Mouse (Mus musculus) heart, postnatal 0 days (tissue): ENCODE data around the gene Usp10. TPM values are rescaled to one million over a fixed set of nuclear protein-coding genes. Genes with fewer than 3 reads are reported as not detected.

Experiments used
- ATAC-seq: fragments of 200-750 bp; cut with Nextera tagmentation; 2 replicates; pipeline ENCODE4 v1.8.0; 2017; ENCODE audit warnings: low read depth, moderate number of reproducible peaks, moderate library complexity; ENCODE audit not compliant: insufficient read depth
- DNase-seq: peaks from one replicate; pipeline ENCODE4 v3.0.0-alpha.2; 2016; ENCODE audit warnings: low spot score
- H3K27ac ChIP-seq: fragments of 300-500 bp; sonication (generic); 2 replicates; pipeline ENCODE4 v1.5.1; 2014; ENCODE audit warnings: low read depth, mild to moderate bottlenecking
- H3K27me3 ChIP-seq: fragments of 300-500 bp; sonication (generic); 2 replicates; pipeline ENCODE4 v1.6.1; 2014; ENCODE audit warnings: low read length, mixed read lengths; ENCODE audit not compliant: control insufficient read depth, insufficient read depth
- H3K36me3 ChIP-seq: fragments of 300-500 bp; sonication (generic); replicated peaks from 2 replicates; pipeline ENCODE4 v1.6.1; 2014; ENCODE audit warnings: low read length, mixed read lengths; ENCODE audit not compliant: control insufficient read depth, insufficient read depth
- H3K4me1 ChIP-seq: fragments of 300-500 bp; sonication (generic); 2 replicates; pipeline ENCODE4 v1.6.1; 2014; ENCODE audit warnings: antibody characterized with exemption; ENCODE audit not compliant: control insufficient read depth, insufficient read depth
- H3K4me2 ChIP-seq: fragments of 300-500 bp; sonication (generic); 2 replicates; pipeline ENCODE4 v1.6.1; 2014; ENCODE audit warnings: low read depth, mild to moderate bottlenecking, low read length, moderate library complexity
- H3K4me3 ChIP-seq: fragments of 300-500 bp; sonication (generic); 2 replicates; pipeline ENCODE4 v1.5.1; 2014; ENCODE audit warnings: low read depth, low read length
- H3K9ac ChIP-seq: fragments of 300-500 bp; sonication (generic); replicated peaks from 2 replicates; pipeline ENCODE4 v1.6.1; 2014; ENCODE audit warnings: low read depth, low read length, mixed read lengths
- H3K9me3 ChIP-seq: fragments of 300-500 bp; sonication (generic); replicated peaks from 2 replicates; pipeline ENCODE4 v1.6.1; 2016; ENCODE audit warnings: low read length; ENCODE audit not compliant: control insufficient read depth
- CTCF ChIP-seq: IDR thresholded peaks from 2 replicates; pipeline ENCODE4 v1.5.1; 2016; ENCODE audit warnings: antibody characterized with exemption, control low read depth, low read depth
- EP300 ChIP-seq: IDR thresholded peaks from 2 replicates; pipeline ENCODE4 v1.6.1; 2016; ENCODE audit warnings: antibody characterized with exemption, low read depth
- WGBS: fragments of 180-500 bp; shearing (Covaris S2); extraction: QIAGEN DNeasy Blood & Tissue Kit; methylation state at CpG from one replicate; pipeline ENCODE4 v1.1.7; 2014; 5-methylcytosine and 5-hydroxymethylcytosine counted together
- polyA plus RNA-seq: library from polyadenylated mRNA; unstranded; fragments of >200 nt; fragmentation: Nextera tagmentation; extraction: Ambion mirVana; gene quantifications from 2 replicates; pipeline ENCODE4 v1.2.1, GENCODE M21; 2015
- total RNA-seq: library from RNA; depleted of rRNA; stranded (reverse); fragments of >200 nt; gene quantifications from 2 replicates; pipeline ENCODE4 v1.2.3, GENCODE M21; 2014; ENCODE audit warnings: low replicate concordance

Usp10 gene
- total and polyA plus RNA-seq, 2 experiments from 2014 or later: 44.0 to 54.9 TPM

DNA sequence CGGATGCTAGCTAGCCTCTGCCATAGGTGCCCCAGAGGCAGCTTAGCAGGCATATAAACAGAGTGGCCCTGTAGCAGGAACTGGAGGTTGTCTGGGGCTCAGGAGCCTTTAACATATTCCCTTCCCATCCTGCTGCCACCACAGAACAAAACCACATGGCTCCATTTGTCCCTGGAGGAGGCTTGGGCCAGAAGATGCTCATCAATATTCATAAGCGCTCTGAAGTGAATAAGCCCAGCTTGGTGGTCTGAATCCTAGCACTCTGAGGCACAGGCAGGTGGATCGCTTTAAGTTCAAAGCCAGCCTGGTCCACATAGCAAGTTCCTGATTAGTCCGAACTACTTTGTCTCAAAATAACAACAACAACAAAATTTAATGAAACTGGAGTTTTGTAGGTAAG is 22.1 kb upstream of the Usp10 start:
- no peaks in the 10 kb centered on the region for H3K27me3 ChIP-seq
- no peak for TF ChIP-seq CTCF
- no peak for TF ChIP-seq EP300
- no peaks in the 10 kb centered on the region for H3K36me3 ChIP-seq
- no peak overlapping the region for H3K4me3 ChIP-seq
- no peak overlapping the region for H3K4me2 ChIP-seq
- no peak overlapping the region for H3K9ac ChIP-seq
- WGBS: 80% methylated on average over 4 of the region's 4 CpGs
- no peaks in the 10 kb centered on the region for H3K4me1 ChIP-seq
- ATAC-seq (no peak), DNase-seq (no peak)
- no peak overlapping the region for H3K27ac ChIP-seq
- H3K9me3 ChIP-seq: no peaks in the 10 kb centered on the region

DNA sequence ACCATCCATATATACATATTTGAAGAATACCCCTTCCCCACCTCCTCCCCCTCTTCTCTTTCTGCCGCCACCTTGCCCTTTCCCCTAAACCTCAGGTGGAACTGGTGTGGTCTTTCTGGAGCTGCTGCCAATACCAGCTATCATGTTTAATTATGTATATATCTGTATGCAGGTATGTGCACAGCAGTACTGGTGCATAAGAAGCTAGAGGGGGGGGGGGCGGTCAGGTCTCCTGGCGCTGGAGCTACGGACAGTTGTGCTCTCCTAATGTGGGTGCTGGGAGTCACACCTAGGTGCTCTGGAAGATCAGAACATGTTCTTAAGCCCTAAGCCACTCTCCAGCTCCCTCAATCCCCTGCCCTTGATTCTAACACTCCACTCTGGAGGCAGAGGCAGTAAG is 13.1 kb upstream of the Usp10 start:
- TF ChIP-seq CTCF (no peak), EP300 (no peak)
- H3K9me3 ChIP-seq: no peaks in the 10 kb centered on the region
- DNase-seq (no peak), ATAC-seq (no peak)
- H3K4me2 ChIP-seq: no peak overlapping the region
- H3K27me3 ChIP-seq: 0 out of 2 replicates have a peak, but pooled peaks cover 10% of the 10 kb centered on the region
- 80% methylated on average over 4 of the region's 4 CpGs for WGBS
- H3K4me1 ChIP-seq: no peaks in the 10 kb centered on the region
- H3K36me3 ChIP-seq: no peaks in the 10 kb centered on the region
- no peak overlapping the region for H3K9ac ChIP-seq
- no peak overlapping the region for H3K27ac ChIP-seq
- no peak overlapping the region for H3K4me3 ChIP-seq

DNA sequence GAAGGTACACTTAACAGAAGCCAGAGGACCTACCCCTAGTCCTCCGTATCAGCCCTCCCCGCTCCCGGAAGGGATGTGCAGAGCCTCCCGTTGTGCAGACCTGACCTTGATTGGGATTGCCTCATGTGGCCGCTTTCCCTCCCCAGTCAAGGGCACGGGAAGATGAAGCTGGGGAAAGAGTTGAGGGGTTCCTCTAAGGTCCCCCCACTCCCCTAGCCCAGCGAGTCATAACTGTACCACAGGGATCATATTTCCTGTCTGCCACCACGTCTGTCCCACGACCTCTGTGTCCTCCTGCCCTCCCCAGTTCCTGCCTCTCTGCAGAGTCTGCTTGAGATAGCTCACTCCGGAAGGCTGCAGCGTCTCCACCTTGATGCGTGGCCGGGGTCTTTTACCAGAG is 12.2 kb upstream of the Usp10 start:
- H3K27me3 ChIP-seq: 0 out of 2 replicates have a peak, but pooled peaks cover 10% of the 10 kb centered on the region
- H3K4me2 ChIP-seq: peak overlapping the region; percentile 21; the same call in 1 of the 2 replicates
- H3K4me1 ChIP-seq: no peaks in the 10 kb centered on the region
- DNase-seq (peak; percentile 23), ATAC-seq (no peak; the same call in 1 of the 2 replicates)
- H3K9me3 ChIP-seq: no peaks in the 10 kb centered on the region
- H3K36me3 ChIP-seq: no peaks in the 10 kb centered on the region
- H3K9ac ChIP-seq: no peak overlapping the region
- 10% methylated on average over 13 of the region's 13 CpGs for WGBS
- no peak overlapping the region for H3K27ac ChIP-seq
- H3K4me3 ChIP-seq: 0 out of 2 replicates have a peak overlapping the region, but pooled peaks have one; percentile 4
- no peak for TF ChIP-seq CTCF
- no peak for TF ChIP-seq EP300

DNA sequence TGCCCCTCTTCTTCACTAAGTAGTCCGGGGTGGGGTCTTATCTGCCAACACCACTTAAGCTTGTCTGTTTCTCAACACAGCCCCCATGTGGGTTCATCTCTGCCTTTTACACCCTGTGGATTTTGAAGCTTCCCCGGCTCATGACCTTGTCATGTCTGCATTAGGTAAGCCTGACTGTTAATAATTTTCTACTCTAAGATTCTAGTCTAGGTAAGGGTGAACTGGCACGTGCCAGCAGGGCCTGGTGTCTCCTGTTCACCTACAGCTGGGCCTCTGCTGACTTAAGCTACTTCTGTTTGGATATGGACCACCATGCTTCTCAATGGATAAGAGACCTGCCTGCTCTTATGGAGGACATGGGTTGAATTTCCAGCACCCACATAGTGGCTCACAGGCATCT is 8.8 kb upstream of the Usp10 start:
- ATAC-seq (no peak), DNase-seq (no peak)
- H3K27ac ChIP-seq: no peak overlapping the region
- no peak overlapping the region for H3K9ac ChIP-seq
- H3K27me3 ChIP-seq: 0 out of 2 replicates have a peak, but pooled peaks cover 10% of the 10 kb centered on the region
- WGBS: 52% methylated on average over 3 of the region's 3 CpGs
- H3K36me3 ChIP-seq: no peaks in the 10 kb centered on the region
- no peaks in the 10 kb centered on the region for H3K4me1 ChIP-seq
- no peaks in the 10 kb centered on the region for H3K9me3 ChIP-seq
- H3K4me2 ChIP-seq: no peak overlapping the region
- no peak overlapping the region for H3K4me3 ChIP-seq
- TF ChIP-seq EP300: no peak

DNA sequence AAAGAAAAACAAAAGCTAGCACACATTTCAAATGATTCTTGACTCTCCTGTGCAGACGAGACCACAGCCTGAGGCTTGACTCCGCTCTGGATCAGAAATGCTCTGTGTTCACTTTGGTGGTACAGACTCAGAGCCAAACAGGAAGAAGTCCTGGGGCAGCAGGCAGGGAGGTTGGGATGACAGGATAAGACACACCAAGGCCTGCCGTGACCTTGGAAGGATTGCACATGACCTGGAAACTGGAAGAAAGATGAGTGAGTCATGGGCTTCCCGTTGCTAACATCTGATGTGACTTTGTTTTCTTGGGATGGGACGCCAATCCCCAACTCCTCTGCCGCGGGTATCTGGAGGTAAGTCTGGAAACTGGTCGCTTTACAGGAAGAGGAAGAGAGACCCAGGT is 8.2 kb upstream of the Usp10 start:
- Histone ChIP-seq H3K9ac (no peak overlapping the region), H3K4me1 (no peaks in the 10 kb centered on the region), H3K27me3 (0 out of 2 replicates have a peak, but pooled peaks cover 10% of the 10 kb centered on the region), H3K4me2 (no peak overlapping the region), H3K27ac (no peak overlapping the region), H3K9me3 (no peaks in the 10 kb centered on the region), H3K36me3 (no peaks in the 10 kb centered on the region), H3K4me3 (no peak overlapping the region)
- WGBS: 58% methylated on average over 8 of the region's 8 CpGs
- no peak for TF ChIP-seq EP300
- TF ChIP-seq CTCF: no peak
- DNase-seq: no peak
- ATAC-seq: no peak

DNA sequence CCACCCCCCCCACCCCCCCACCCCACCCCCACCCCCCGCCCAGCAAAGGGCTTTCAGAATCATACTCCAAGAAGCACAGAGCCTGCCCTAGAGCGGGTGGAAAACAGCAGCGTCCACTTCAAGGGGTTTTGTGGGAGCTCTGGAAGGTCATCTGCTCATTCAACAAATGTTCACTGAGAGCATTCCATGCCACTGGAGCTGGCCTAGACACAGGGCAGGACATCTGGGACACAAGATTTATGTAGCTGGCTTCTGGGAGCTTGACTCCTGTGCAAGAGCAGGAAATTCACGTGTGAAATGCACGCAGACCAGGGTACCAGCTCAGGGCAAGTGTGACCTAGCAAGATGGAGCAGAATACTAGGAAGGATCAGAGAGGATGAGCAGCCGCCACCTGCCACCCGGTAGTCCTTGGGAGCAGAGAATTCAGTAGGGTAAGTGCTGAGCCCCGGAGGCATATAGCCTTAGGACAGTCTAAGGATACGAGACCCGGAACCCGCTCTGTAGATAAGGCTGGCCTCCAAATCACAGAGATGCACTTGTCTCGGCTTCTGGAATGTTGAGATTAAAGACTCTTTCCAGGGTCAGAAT is 5.7 kb upstream of the Usp10 start:
- Histone ChIP-seq H3K4me2 (no peak overlapping the region), H3K27ac (no peak overlapping the region), H3K4me3 (no peak overlapping the region), H3K27me3 (0 out of 2 replicates have a peak, but pooled peaks cover 3% of the 10 kb centered on the region), H3K36me3 (no peaks in the 10 kb centered on the region), H3K4me1 (no peaks in the 10 kb centered on the region), H3K9me3 (no peaks in the 10 kb centered on the region), H3K9ac (no peak overlapping the region)
- TF ChIP-seq CTCF (no peak), EP300 (no peak)
- no peak for DNase-seq
- 25% methylated on average over 12 of the region's 12 CpGs for WGBS
- no peak for ATAC-seq
